Mouse (Mus musculus) heart, postnatal 0 days (tissue): ENCODE results near the gene Ints1.

Experiments
- CTCF ChIP-seq: IDR thresholded peaks from 2 replicates; pipeline ENCODE4 v1.5.1; 2016; ENCODE audit warnings: antibody characterized with exemption, control low read depth, low read depth
- EP300 ChIP-seq: IDR thresholded peaks from 2 replicates; pipeline ENCODE4 v1.6.1; 2016; ENCODE audit warnings: antibody characterized with exemption, low read depth

GRCm38 (mm10) chr5:139801880-139802279 lies 26.4 kb upstream of the Ints1 start:
- TF ChIP-seq EP300 = no peak
- no peak for TF ChIP-seq CTCF
